Mouse (Mus musculus) lung, postnatal 0 days (tissue): ENCODE measurements around the gene Akap2. TPM values are rescaled to one million over a fixed set of nuclear protein-coding genes. Genes with fewer than 3 reads are reported as not detected.

ENCODE experiments used
- ATAC-seq: fragments of 200-750 bp; cut with Nextera tagmentation; 2 replicates; pipeline ENCODE4 v1.8.0; 2017; ENCODE audit warnings: moderate library complexity
- DNase-seq: peaks from one replicate; pipeline ENCODE4 v3.0.0-alpha.2; 2016; ENCODE audit warnings: low spot score
- H3K27ac ChIP-seq: fragments of 300-500 bp; sonication (generic); 2 replicates; pipeline ENCODE4 v1.5.1; 2014; ENCODE audit warnings: antibody characterized with exemption, mild to moderate bottlenecking, low read length, mixed read lengths
- H3K27me3 ChIP-seq: fragments of 300-500 bp; sonication (generic); replicated peaks from 2 replicates; pipeline ENCODE4 v1.6.1; 2014; ENCODE audit warnings: low read length, mixed read lengths; ENCODE audit not compliant: insufficient read depth
- H3K36me3 ChIP-seq: fragments of 300-500 bp; sonication (generic); 2 replicates; pipeline ENCODE4 v1.6.1; 2014; ENCODE audit warnings: low read length, mixed read lengths; ENCODE audit not compliant: insufficient read depth
- H3K4me1 ChIP-seq: fragments of 300-500 bp; sonication (generic); 2 replicates; pipeline ENCODE4 v1.6.1; 2014; ENCODE audit warnings: antibody characterized with exemption, low read depth, low read length, mixed read lengths; ENCODE audit not compliant: insufficient read depth
- H3K4me2 ChIP-seq: fragments of 300-500 bp; sonication (generic); replicated peaks from 2 replicates; pipeline ENCODE4 v1.6.1; 2014; ENCODE audit warnings: low read depth, mild to moderate bottlenecking, low read length, moderate library complexity, mixed read lengths
- H3K4me3 ChIP-seq: fragments of 300-500 bp; sonication (generic); 2 replicates; pipeline ENCODE4 v1.5.1; 2014; ENCODE audit warnings: low read depth, low read length
- H3K9ac ChIP-seq: fragments of 300-500 bp; sonication (generic); replicated peaks from 2 replicates; pipeline ENCODE4 v1.6.1; 2014; ENCODE audit warnings: low read depth, mild to moderate bottlenecking
- H3K9me3 ChIP-seq: fragments of 300-500 bp; sonication (generic); 2 replicates; pipeline ENCODE4 v1.6.1; 2016; ENCODE audit warnings: low read length, mixed read lengths
- CTCF ChIP-seq: IDR thresholded peaks from 2 replicates; pipeline ENCODE4 v1.5.1; 2016; ENCODE audit warnings: antibody characterized with exemption, mild to moderate bottlenecking
- EP300 ChIP-seq: IDR thresholded peaks from 2 replicates; pipeline ENCODE4 v1.6.1; 2016; ENCODE audit warnings: antibody characterized with exemption, mild to moderate bottlenecking, control low read depth
- WGBS: fragments of 180-500 bp; shearing (Covaris S2); extraction: QIAGEN DNeasy Blood & Tissue Kit; methylation state at CpG from one replicate; pipeline ENCODE4 v1.1.7; 2014; 5-methylcytosine and 5-hydroxymethylcytosine counted together
- polyA plus RNA-seq: library from polyadenylated mRNA; unstranded; fragments of >200 nt; fragmentation: Nextera tagmentation; extraction: Ambion mirVana; gene quantifications from 2 replicates; pipeline ENCODE4 v1.2.1, GENCODE M21; 2015

Akap2 gene
- polyA plus RNA-seq, 1 experiment from 2014 or later, result 112 TPM

DNA sequence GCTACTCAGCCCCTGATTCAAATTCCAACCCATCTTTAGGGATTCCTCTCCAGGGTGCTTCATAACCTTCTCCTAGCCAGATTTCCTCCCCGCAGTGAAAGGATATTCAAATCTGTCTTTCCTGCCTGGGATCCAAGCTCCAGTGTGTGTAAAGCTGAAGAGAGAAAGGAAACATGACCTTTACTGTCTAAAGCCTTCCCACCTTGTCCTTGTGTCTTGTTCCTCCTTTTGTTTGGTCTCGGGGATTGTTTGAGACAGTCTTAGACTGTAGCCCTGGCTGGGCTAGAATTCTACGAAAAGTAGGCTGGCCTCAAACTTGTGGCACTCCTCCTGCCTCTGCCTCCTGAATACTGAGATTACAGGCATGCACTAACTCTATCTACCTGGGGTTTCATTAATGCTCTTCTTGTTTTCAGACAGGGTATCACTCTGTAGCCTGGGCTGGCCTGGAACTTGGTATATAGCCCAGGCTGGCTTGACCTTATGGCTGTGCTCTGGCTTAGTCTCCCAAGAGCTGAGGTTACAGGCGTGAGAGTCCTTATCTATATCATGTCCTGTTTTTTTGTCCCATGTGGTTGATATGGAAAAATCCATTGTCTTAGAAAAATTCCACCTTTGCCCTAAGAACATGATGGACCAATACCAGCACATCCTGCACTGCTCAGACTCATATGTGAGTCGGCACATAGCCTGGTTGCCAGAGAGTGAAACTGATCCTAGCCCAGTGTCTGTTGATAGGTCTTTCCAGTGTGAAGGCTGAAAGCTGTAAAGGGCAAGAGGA, 22.9 kb upstream of the Akap2 start:
- Histone ChIP-seq H3K4me3 (no peak overlapping the region), H3K27ac (no peak overlapping the region), H3K4me1 (no peaks in the 10 kb centered on the region; the same call in 1 of the 2 replicates), H3K9ac (no peak overlapping the region), H3K27me3 (no peaks in the 10 kb centered on the region), H3K9me3 (no peaks in the 10 kb centered on the region), H3K4me2 (no peak overlapping the region), H3K36me3 (no peaks in the 10 kb centered on the region)
- ATAC-seq (no peak), DNase-seq (no peak)
- TF ChIP-seq EP300 (no peak), CTCF (no peak)
- WGBS, result 69% methylated on average over 5 of the region's 5 CpGs

GRCm38 (mm10) chr4:57696955-57697354, 20.5 kb upstream of the Akap2 start:
- 97% methylated on average over 11 of the region's 11 CpGs for WGBS

GRCm38 (mm10) chr4:57697918-57698611, 19.4 kb upstream of the Akap2 start:
- no peaks in the 10 kb centered on the region; the same call in 1 of the 2 replicates for H3K4me1 ChIP-seq
- no peak overlapping the region for H3K4me2 ChIP-seq
- H3K9ac ChIP-seq, result no peak overlapping the region
- no peak for TF ChIP-seq CTCF
- no peak for TF ChIP-seq EP300
- ATAC-seq (no peak), DNase-seq (no peak)
- no peaks in the 10 kb centered on the region for H3K9me3 ChIP-seq
- no peaks in the 10 kb centered on the region for H3K27me3 ChIP-seq
- H3K36me3 ChIP-seq, result no peaks in the 10 kb centered on the region
- H3K27ac ChIP-seq, result no peak overlapping the region
- WGBS, result 91% methylated on average over 12 of the region's 12 CpGs
- H3K4me3 ChIP-seq, result no peak overlapping the region

More at GRCm38 (mm10) chr4:57696955-57697354, 20.5 kb upstream of the Akap2 start:
- Histone ChIP-seq H3K4me2 (no peak overlapping the region), H3K9me3 (no peaks in the 10 kb centered on the region), H3K4me3 (no peak overlapping the region), H3K36me3 (no peaks in the 10 kb centered on the region), H3K27ac (no peak overlapping the region), H3K9ac (no peak overlapping the region), H3K4me1 (no peaks in the 10 kb centered on the region; the same call in 1 of the 2 replicates), H3K27me3 (no peaks in the 10 kb centered on the region)
- ATAC-seq (no peak), DNase-seq (no peak)
- no peak for TF ChIP-seq EP300
- no peak for TF ChIP-seq CTCF

- WGBS, result 62% methylated on average over 5 of the region's 5 CpGs
- Histone ChIP-seq H3K4me1 (no peaks in the 10 kb centered on the region; the same call in 1 of the 2 replicates), H3K9ac (no peak overlapping the region), H3K27ac (no peak overlapping the region), H3K27me3 (no peaks in the 10 kb centered on the region), H3K4me2 (no peak overlapping the region), H3K9me3 (no peaks in the 10 kb centered on the region), H3K36me3 (no peaks in the 10 kb centered on the region), H3K4me3 (no peak overlapping the region)
- ATAC-seq (no peak), DNase-seq (no peak)
- TF ChIP-seq CTCF (no peak), EP300 (no peak)
Measured at GRCm38 (mm10) chr4:57701576-57701975, 15.9 kb upstream of the Akap2 start.

- no peak for TF ChIP-seq EP300
- TF ChIP-seq CTCF, result no peak
- WGBS, result 62% methylated on average over 11 of the region's 11 CpGs
- no peak overlapping the region for H3K27ac ChIP-seq
- H3K36me3 ChIP-seq, result no peaks in the 10 kb centered on the region
- DNase-seq, result no peak
- no peaks in the 10 kb centered on the region for H3K27me3 ChIP-seq
- H3K4me1 ChIP-seq, result no peaks in the 10 kb centered on the region; the same call in 1 of the 2 replicates
- no peaks in the 10 kb centered on the region for H3K9me3 ChIP-seq
- H3K9ac ChIP-seq, result no peak overlapping the region
- H3K4me2 ChIP-seq, result no peak overlapping the region
- no peak overlapping the region for H3K4me3 ChIP-seq
- no peak for ATAC-seq
Measured at GRCm38 (mm10) chr4:57703574-57704470, 13.6 kb upstream of the Akap2 start.

DNA sequence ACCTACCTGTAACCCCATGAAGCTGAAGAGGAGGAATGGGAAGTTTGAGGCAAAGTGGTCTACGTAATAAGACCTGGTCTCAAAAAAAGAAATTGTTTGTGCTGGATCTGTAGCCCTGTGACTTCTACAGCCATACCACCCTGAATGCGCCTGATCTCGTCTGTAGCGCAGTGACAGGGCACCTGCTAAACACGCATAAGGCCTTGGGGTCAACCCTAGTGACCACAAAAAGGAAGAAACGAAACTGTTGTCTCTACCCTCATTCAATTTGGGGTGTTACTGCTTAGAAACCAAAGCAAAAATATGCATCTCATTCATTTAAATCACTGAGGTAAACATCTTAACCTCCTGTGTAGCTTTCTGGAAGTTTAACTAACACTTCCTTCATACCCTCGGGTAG, 12.9 kb upstream of the Akap2 start:
- H3K27me3 ChIP-seq, result no peaks in the 10 kb centered on the region
- ATAC-seq (no peak), DNase-seq (no peak)
- H3K4me2 ChIP-seq, result no peak overlapping the region
- H3K4me1 ChIP-seq, result no peaks in the 10 kb centered on the region; the same call in 1 of the 2 replicates
- no peak overlapping the region for H3K27ac ChIP-seq
- H3K36me3 ChIP-seq, result no peaks in the 10 kb centered on the region
- TF ChIP-seq EP300 (no peak), CTCF (no peak)
- no peaks in the 10 kb centered on the region for H3K9me3 ChIP-seq
- no peak overlapping the region for H3K9ac ChIP-seq
- WGBS, result 89% methylated on average over 7 of the region's 7 CpGs
- H3K4me3 ChIP-seq, result no peak overlapping the region
